Mouse (Mus musculus): ENCODE measurements around the gene Gm20503.

- TF ChIP-seq ELF1 (IDR thresholded peaks at IDR 0.05; ENCODE audit: low read depth, low read length) (no peak), POLR2A (IDR thresholded peaks at IDR 0.05; ENCODE audit: control insufficient read depth in 1 of 2, insufficient read depth in 1 of 2, low read depth in 1 of 2, low read length in 2 of 2, poor library complexity in 1 of 2) (no peak), MEF2A (IDR thresholded peaks at IDR 0.05; ENCODE audit: extremely low read depth, insufficient replicate concordance, low read depth, low read length, poor library complexity, severe bottlenecking) (no peak), CTCF (IDR thresholded peaks at IDR 0.05 in 2 of 3, conservative IDR thresholded peaks at IDR 0.05 in 1 of 3; ENCODE audit: control insufficient read depth in 1 of 3, insufficient read depth in 1 of 3, low read depth in 2 of 3, low read length in 3 of 3, poor library complexity in 1 of 3, severe bottlenecking in 1 of 3) (no peak), POLR2AphosphoS5 (IDR thresholded peaks at IDR 0.05; ENCODE audit: borderline replicate concordance, low read depth, low read length) (no peak), ZKSCAN1 (IDR thresholded peaks at IDR 0.05; ENCODE audit: low read depth, low read length) (no peak)
These were observed 41.3 kb upstream of the Gm20503 start for GRCm38 (mm10) chr4:58961719-58962118.
